Comparison of ENCODE assay signal across 13 mouse cellular contexts in the genomic region with DNA sequence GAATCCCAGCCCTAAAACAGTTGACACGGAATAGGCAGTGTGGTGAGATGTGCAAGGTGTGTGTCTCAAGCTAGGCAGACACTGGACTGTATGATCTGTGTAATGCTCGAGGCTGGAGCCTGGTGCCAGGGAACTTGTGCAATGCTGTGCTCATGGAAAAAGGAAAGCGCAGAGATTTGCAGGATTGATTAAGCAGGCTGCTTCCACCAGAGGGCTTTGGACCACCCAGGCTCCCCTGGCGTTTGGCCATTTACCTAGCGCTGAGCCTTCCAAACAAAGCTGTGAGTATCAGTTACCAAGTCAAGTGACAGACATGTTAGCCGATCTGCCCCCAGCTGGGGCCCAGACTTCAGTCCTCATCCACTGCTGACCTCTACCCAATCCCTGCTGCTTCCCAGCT. TPM values are rescaled to one million over a fixed set of nuclear protein-coding genes. Genes with fewer than 3 reads are reported as not detected.
DNase-seq lines count a peak whose midpoint lies in the region; ATAC-seq and TF ChIP-seq lines count a peak whose summit lies in the region.
"Had no signal": no experiment of that assay in that cellular context is flagged by ENCODE, and none has a peak within 500 bp of the region (broad histone marks: within the 10 kb centered on the region; RNA-seq: fewer than 3 reads in every experiment).

No protein-coding gene starts in this region.

- H3K4me2 ChIP-seq in lung, postnatal 0 days (replicated peaks; ENCODE audit: low read depth, low read length), result no peak overlapping the region
- H3K4me2 ChIP-seq in embryonic facial prominence, embryonic 11.5 days (ENCODE audit: low read depth, low read length), result no peak overlapping the region
- no peak overlapping the region for H3K4me2 ChIP-seq in hindbrain, postnatal 0 days (ENCODE audit: low read depth, low read length)
- H3K4me2 ChIP-seq in stomach, embryonic 16.5 days (ENCODE audit: low read depth, low read length), result no peak overlapping the region
- H3K4me2 ChIP-seq: heart, embryonic 11.5 days; liver, embryonic 13.5 days had no signal

- H3K9me3 ChIP-seq in lung, postnatal 0 days (ENCODE audit: low read length), result no peaks in the 10 kb centered on the region
- no peaks in the 10 kb centered on the region for H3K9me3 ChIP-seq in embryonic facial prominence, embryonic 11.5 days (replicated peaks; ENCODE audit: control insufficient read depth, low read length)
- H3K9me3 ChIP-seq in hindbrain, postnatal 0 days (ENCODE audit: low read length), result no peaks in the 10 kb centered on the region
- H3K9me3 ChIP-seq in stomach, embryonic 16.5 days (replicated peaks; ENCODE audit: control insufficient read depth, low read length), result no peaks in the 10 kb centered on the region
- H3K9me3 ChIP-seq: liver, embryonic 13.5 days had no signal

- H3K4me3 ChIP-seq in lung, postnatal 0 days (ENCODE audit: low read depth, low read length), result no peak overlapping the region
- no peak overlapping the region for H3K4me3 ChIP-seq in embryonic facial prominence, embryonic 11.5 days (ENCODE audit: low read depth, low read length)
- no peak overlapping the region for H3K4me3 ChIP-seq in hindbrain, postnatal 0 days (ENCODE audit: low read length)
- H3K4me3 ChIP-seq in stomach, embryonic 16.5 days (replicated peaks; ENCODE audit: low read length), result no peak overlapping the region
- H3K4me3 ChIP-seq: liver, embryonic 13.5 days had no signal

- DNase-seq in lung, postnatal 0 days (ENCODE audit: low spot score), result peak; percentile 56
- no peak for DNase-seq in lung, postnatal 25 days (ENCODE audit: low spot score)
- peak; percentile 84 for DNase-seq in embryonic facial prominence, embryonic 11.5 days (ENCODE audit: low spot score)
- DNase-seq in hindbrain, postnatal 0 days (ENCODE audit: low spot score), result peak; percentile 63
- no peak for DNase-seq in B cell, adult 2 months
- DNase-seq: kidney, postnatal 14 days; liver, embryonic 13.5 days; thymus, postnatal 25 days had no signal

- no peaks in the 10 kb centered on the region for H3K27me3 ChIP-seq in lung, postnatal 0 days (replicated peaks; ENCODE audit: insufficient read depth, low read length)
- no peaks in the 10 kb centered on the region for H3K27me3 ChIP-seq in embryonic facial prominence, embryonic 11.5 days (ENCODE audit: control insufficient read depth, insufficient read depth, low read length)
- H3K27me3 ChIP-seq in hindbrain, postnatal 0 days (ENCODE audit: insufficient read depth, low read length), result no peaks in the 10 kb centered on the region
- no peaks in the 10 kb centered on the region for H3K27me3 ChIP-seq in stomach, embryonic 16.5 days (ENCODE audit: control insufficient read depth, insufficient read depth, low read length)
- H3K27me3 ChIP-seq: liver, embryonic 13.5 days had no signal

- H3K9ac ChIP-seq in lung, postnatal 0 days (replicated peaks; ENCODE audit: low read depth), result no peak overlapping the region
- no peak overlapping the region for H3K9ac ChIP-seq in embryonic facial prominence, embryonic 11.5 days (replicated peaks; ENCODE audit: low read length)
- H3K9ac ChIP-seq in hindbrain, postnatal 0 days (replicated peaks; ENCODE audit: low read length), result no peak overlapping the region
- no peak overlapping the region for H3K9ac ChIP-seq in stomach, embryonic 16.5 days (ENCODE audit: low read length)
- H3K9ac ChIP-seq: liver, embryonic 13.5 days had no signal

- H3K27ac ChIP-seq in lung, postnatal 0 days (ENCODE audit: low read length), result no peak overlapping the region
- H3K27ac ChIP-seq in embryonic facial prominence, embryonic 11.5 days (replicated peaks; ENCODE audit: low read depth, low read length), result no peak overlapping the region
- no peak overlapping the region for H3K27ac ChIP-seq in hindbrain, postnatal 0 days
- no peak overlapping the region for H3K27ac ChIP-seq in stomach, embryonic 16.5 days (ENCODE audit: low read length)
- H3K27ac ChIP-seq: liver, embryonic 13.5 days had no signal

- no peak for TF ChIP-seq EP300 in lung, postnatal 0 days (IDR thresholded peaks at IDR 0.05)

- no peaks in the 10 kb centered on the region for H3K4me1 ChIP-seq in lung, postnatal 0 days (ENCODE audit: insufficient read depth, low read depth, low read length)
- H3K4me1 ChIP-seq in embryonic facial prominence, embryonic 11.5 days (ENCODE audit: control insufficient read depth, insufficient read depth, low read length), result no peaks in the 10 kb centered on the region; the same call in 1 of the 2 replicates
- H3K4me1 ChIP-seq in hindbrain, postnatal 0 days (ENCODE audit: insufficient read depth, low read length), result 0 out of 2 replicates have a peak, but pooled peaks cover 3% of the 10 kb centered on the region
- 0 out of 2 replicates have a peak, but pooled peaks cover 8% of the 10 kb centered on the region for H3K4me1 ChIP-seq in stomach, embryonic 16.5 days (ENCODE audit: control insufficient read depth, insufficient read depth, low read length)
- H3K4me1 ChIP-seq: liver, embryonic 13.5 days had no signal

- 19% methylated on average over 6 of the region's 6 CpGs for WGBS in lung, postnatal 0 days
- 11% methylated on average over 6 of the region's 6 CpGs for WGBS in embryonic facial prominence, embryonic 11.5 days
- 14% methylated on average over 6 of the region's 6 CpGs for WGBS in hindbrain, postnatal 0 days
- 8% methylated on average over 6 of the region's 6 CpGs for WGBS in stomach, embryonic 16.5 days

- H3K36me3 ChIP-seq in lung, postnatal 0 days (ENCODE audit: insufficient read depth, low read length), result no peaks in the 10 kb centered on the region
- H3K36me3 ChIP-seq in embryonic facial prominence, embryonic 11.5 days (replicated peaks; ENCODE audit: control insufficient read depth, insufficient read depth, low read depth, low read length), result no peaks in the 10 kb centered on the region
- H3K36me3 ChIP-seq in hindbrain, postnatal 0 days (ENCODE audit: insufficient read depth, low read length), result no peaks in the 10 kb centered on the region
- H3K36me3 ChIP-seq in stomach, embryonic 16.5 days (ENCODE audit: control insufficient read depth, insufficient read depth, low read length), result no peaks in the 10 kb centered on the region
- H3K36me3 ChIP-seq: liver, embryonic 13.5 days had no signal

- no peak for TF ChIP-seq CTCF in lung, postnatal 0 days (IDR thresholded peaks at IDR 0.05)
- TF ChIP-seq CTCF in hindbrain, postnatal 0 days (IDR thresholded peaks at IDR 0.05; ENCODE audit: low read depth), result peak; percentile 51

- ATAC-seq in lung, postnatal 0 days, result peak; percentile 57
- ATAC-seq in embryonic facial prominence, embryonic 11.5 days (replicated peaks; ENCODE audit: insufficient number of reproducible peaks, low FRiP score, low TSS enrichment, low read depth), result peak; percentile 66; the same call in 1 of the 2 replicates
- ATAC-seq in hindbrain, postnatal 0 days, result no peak; the same call in 1 of the 2 replicates
- ATAC-seq in stomach, embryonic 16.5 days (ENCODE audit: insufficient read depth, low FRiP score), result 0 out of 2 replicates have a peak, but pooled peaks have one; percentile 27
- ATAC-seq in erythroid progenitor cell, adult 5-6 weeks (replicated peaks; ENCODE audit: low FRiP score, poor library complexity, severe bottlenecking), result no peak

RNA-seq across cellular contexts. Expression of a gene that starts 1.9 kb away (rescaled TPM):
- not detected in 2 replicates for polyA plus RNA-seq in lung, postnatal 0 days (2015; fragmentation: Nextera tagmentation; extraction: Ambion mirVana)
- polyA plus RNA-seq in embryonic facial prominence, embryonic 11.5 days (2014; fragmentation: Nextera tagmentation; extraction: Ambion mirVana), result not detected in 2 replicates
- not detected in 2 replicates for total RNA-seq in hindbrain, postnatal 0 days (2014; rRNA removed)
- not detected in 2 replicates for polyA plus RNA-seq in hindbrain, postnatal 0 days (2015; fragmentation: Nextera tagmentation; extraction: Ambion mirVana)
- not detected in 2 replicates for polyA plus RNA-seq in stomach, embryonic 16.5 days (2015; fragmentation: Nextera tagmentation; extraction: Ambion mirVana)
- not detected in 2 replicates for total RNA-seq in erythroid progenitor cell, adult 5-6 weeks (2015; ENCODE audit: low replicate concordance)
- total RNA-seq in erythroid progenitor cell, adult 5-6 weeks (2017; ENCODE audit: low replicate concordance), result not detected in 2 replicates
- total RNA-seq: adrenal gland, postnatal 4 days had no signal
- polyA plus RNA-seq: heart, embryonic 11.5 days; liver, embryonic 13.5 days; small intestine, adult 2 months had no signal

RNA-seq across cellular contexts. Expression of a gene that starts 3.1 kb away (rescaled TPM):
- polyA plus RNA-seq in lung, postnatal 0 days (2015; fragmentation: Nextera tagmentation; extraction: Ambion mirVana), result not detected in 2 replicates
- not detected in 2 replicates for polyA plus RNA-seq in embryonic facial prominence, embryonic 11.5 days (2014; fragmentation: Nextera tagmentation; extraction: Ambion mirVana)
- not detected in 2 replicates for total RNA-seq in hindbrain, postnatal 0 days (2014; rRNA removed)
- polyA plus RNA-seq in hindbrain, postnatal 0 days (2015; fragmentation: Nextera tagmentation; extraction: Ambion mirVana), result 0.49 TPM in 1 of 2 replicates, not detected in the other
- polyA plus RNA-seq in stomach, embryonic 16.5 days (2015; fragmentation: Nextera tagmentation; extraction: Ambion mirVana), result not detected in 2 replicates
- not detected in 2 replicates for total RNA-seq in erythroid progenitor cell, adult 5-6 weeks (2015; ENCODE audit: low replicate concordance)
- not detected in 2 replicates for total RNA-seq in erythroid progenitor cell, adult 5-6 weeks (2017; ENCODE audit: low replicate concordance)
- total RNA-seq: adrenal gland, postnatal 4 days had no signal
- polyA plus RNA-seq: heart, embryonic 11.5 days; liver, embryonic 13.5 days; small intestine, adult 2 months had no signal

RNA-seq across cellular contexts. Expression of a gene that starts 3.2 kb away (rescaled TPM):
- 0.10 TPM in 1 of 2 replicates, not detected in the other for polyA plus RNA-seq in lung, postnatal 0 days (2015; fragmentation: Nextera tagmentation; extraction: Ambion mirVana)
- not detected in 2 replicates for polyA plus RNA-seq in embryonic facial prominence, embryonic 11.5 days (2014; fragmentation: Nextera tagmentation; extraction: Ambion mirVana)
- not detected in 2 replicates for total RNA-seq in hindbrain, postnatal 0 days (2014; rRNA removed)
- polyA plus RNA-seq in hindbrain, postnatal 0 days (2015; fragmentation: Nextera tagmentation; extraction: Ambion mirVana), result 0.20 TPM in 2 replicates
- polyA plus RNA-seq in stomach, embryonic 16.5 days (2015; fragmentation: Nextera tagmentation; extraction: Ambion mirVana), result not detected in 2 replicates
- total RNA-seq in erythroid progenitor cell, adult 5-6 weeks (2015; ENCODE audit: low replicate concordance), result not detected in 2 replicates
- total RNA-seq in erythroid progenitor cell, adult 5-6 weeks (2017; ENCODE audit: low replicate concordance), result not detected in 2 replicates
- total RNA-seq: adrenal gland, postnatal 4 days had no signal
- polyA plus RNA-seq: heart, embryonic 11.5 days; liver, embryonic 13.5 days; small intestine, adult 2 months had no signal

RNA-seq across cellular contexts. Expression of a gene that starts 10.8 kb away (rescaled TPM):
- polyA plus RNA-seq in lung, postnatal 0 days (2015; fragmentation: Nextera tagmentation; extraction: Ambion mirVana), result 13.9 and 14.9 TPM in 2 replicates
- polyA plus RNA-seq in embryonic facial prominence, embryonic 11.5 days (2014; fragmentation: Nextera tagmentation; extraction: Ambion mirVana), result 53.0 and 54.3 TPM in 2 replicates
- total RNA-seq in hindbrain, postnatal 0 days (2014; rRNA removed), result 28.2 and 36.5 TPM in 2 replicates
- polyA plus RNA-seq in hindbrain, postnatal 0 days (2015; fragmentation: Nextera tagmentation; extraction: Ambion mirVana), result 31.9 and 32.9 TPM in 2 replicates
- 53.5 and 56.4 TPM in 2 replicates for polyA plus RNA-seq in stomach, embryonic 16.5 days (2015; fragmentation: Nextera tagmentation; extraction: Ambion mirVana)
- total RNA-seq in erythroid progenitor cell, adult 5-6 weeks (2015; ENCODE audit: low replicate concordance), result not detected in 2 replicates
- total RNA-seq in erythroid progenitor cell, adult 5-6 weeks (2017; ENCODE audit: low replicate concordance), result not detected in 2 replicates

RNA-seq across cellular contexts. Expression of a gene that starts 15.9 kb away (rescaled TPM):
- 46.8 and 47.0 TPM in 2 replicates for polyA plus RNA-seq in lung, postnatal 0 days (2015; fragmentation: Nextera tagmentation; extraction: Ambion mirVana)
- 81.9 and 84.8 TPM in 2 replicates for polyA plus RNA-seq in embryonic facial prominence, embryonic 11.5 days (2014; fragmentation: Nextera tagmentation; extraction: Ambion mirVana)
- 50.4 and 63.3 TPM in 2 replicates for total RNA-seq in hindbrain, postnatal 0 days (2014; rRNA removed)
- polyA plus RNA-seq in hindbrain, postnatal 0 days (2015; fragmentation: Nextera tagmentation; extraction: Ambion mirVana), result 89.5 and 94.0 TPM in 2 replicates
- polyA plus RNA-seq in stomach, embryonic 16.5 days (2015; fragmentation: Nextera tagmentation; extraction: Ambion mirVana), result 83.2 and 93.8 TPM in 2 replicates
- 74.6 and 122 TPM in 2 replicates for total RNA-seq in erythroid progenitor cell, adult 5-6 weeks (2015; ENCODE audit: low replicate concordance)
- 62.8 and 75.8 TPM in 2 replicates for total RNA-seq in erythroid progenitor cell, adult 5-6 weeks (2017; ENCODE audit: low replicate concordance)

Comparison
In these comparisons a context has a peak if more than half of its experiments do, and no peak if none do; other contexts are left out.
1. DNase-seq: peak in lung, postnatal 0 days (single experiment), embryonic facial prominence, embryonic 11.5 days (single experiment) and hindbrain, postnatal 0 days (single experiment); none in lung, postnatal 25 days (single experiment) and B cell, adult 2 months (0 of 2).
2. ATAC-seq: peak in lung, postnatal 0 days (single experiment), embryonic facial prominence, embryonic 11.5 days (single experiment) and stomach, embryonic 16.5 days (single experiment); none in hindbrain, postnatal 0 days (single experiment) and erythroid progenitor cell, adult 5-6 weeks (single experiment).